Mouse (Mus musculus) hindbrain, embryonic 15.5 days (tissue): Measurements from ENCODE around the gene B3gnt8. TPM values are rescaled to one million over a fixed set of nuclear protein-coding genes. Genes with fewer than 3 reads are reported as not detected.
A peak's percentile ranks its signal among the peaks of the same experiment; 100 is the strongest.

Experiments used
- ATAC-seq: fragments of 200-750 bp; cut with Nextera tagmentation; 2 replicates; pipeline ENCODE4 v1.8.0; 2017; ENCODE audit warnings: low read depth, moderate number of reproducible peaks, moderate TSS enrichment; ENCODE audit not compliant: low FRiP score
- H3K27ac ChIP-seq: fragments of 300-500 bp; sonication (generic); replicated peaks from 2 replicates; pipeline ENCODE4 v1.5.1; 2015; ENCODE audit warnings: mild to moderate bottlenecking, inconsistent platforms
- H3K27me3 ChIP-seq: fragments of 300-500 bp; sonication (generic); 2 replicates; pipeline ENCODE4 v1.6.1; 2015; ENCODE audit warnings: control low read depth, inconsistent platforms
- H3K36me3 ChIP-seq: fragments of 300-500 bp; sonication (generic); 2 replicates; pipeline ENCODE4 v1.6.1; 2015; ENCODE audit warnings: control low read depth, inconsistent platforms
- H3K4me1 ChIP-seq: fragments of 300-500 bp; sonication (generic); replicated peaks from 2 replicates; pipeline ENCODE4 v1.6.1; 2015; ENCODE audit warnings: control low read depth, inconsistent platforms
- H3K4me2 ChIP-seq: fragments of 300-500 bp; sonication (generic); 2 replicates; pipeline ENCODE4 v1.6.1; 2015; ENCODE audit warnings: moderate library complexity, mild to moderate bottlenecking, inconsistent platforms
- H3K4me3 ChIP-seq: fragments of 300-500 bp; sonication (generic); 2 replicates; pipeline ENCODE4 v1.5.1; 2015; ENCODE audit warnings: mild to moderate bottlenecking, inconsistent platforms
- H3K9ac ChIP-seq: fragments of 300-500 bp; sonication (generic); 2 replicates; pipeline ENCODE4 v1.6.1; 2015; ENCODE audit warnings: inconsistent platforms
- H3K9me3 ChIP-seq: fragments of 300-500 bp; sonication (generic); 2 replicates; pipeline ENCODE4 v1.6.1; 2016; ENCODE audit warnings: control low read depth, inconsistent platforms
- WGBS: fragments of 180-500 bp; shearing (Covaris S2); methylation state at CpG from one replicate; pipeline ENCODE4 v1.1.7; 2015; 5-methylcytosine and 5-hydroxymethylcytosine counted together
- polyA plus RNA-seq: library from polyadenylated mRNA; unstranded; fragments of >200 nt; fragmentation: Nextera tagmentation; extraction: Ambion mirVana; gene quantifications from 2 replicates; pipeline ENCODE4 v1.2.1, GENCODE M21; 2015

B3gnt8 gene
- polyA plus RNA-seq, 1 experiment from 2014 or later: 0.89 TPM

DNA sequence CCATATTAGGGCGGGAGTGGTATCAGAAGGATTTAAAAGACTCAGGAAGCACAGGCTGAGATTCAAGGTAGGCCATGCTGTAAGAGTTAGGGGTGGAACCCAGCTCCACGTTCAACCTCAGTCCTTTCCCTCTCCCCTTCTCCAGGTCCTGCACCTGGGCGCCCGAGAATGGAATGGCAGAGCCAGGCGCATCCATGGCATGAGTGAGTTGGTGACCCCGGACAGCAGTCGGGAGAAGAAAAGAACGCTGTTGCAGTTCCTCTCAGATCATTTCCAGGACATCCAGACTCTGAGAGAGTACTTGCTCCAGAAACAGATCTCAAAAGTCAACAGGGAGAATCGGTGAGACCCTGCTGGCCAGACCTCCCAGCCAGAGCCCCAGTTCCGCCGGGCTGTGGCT is 5.7 kb upstream of the B3gnt8 start:
- no peaks in the 10 kb centered on the region for H3K9me3 ChIP-seq
- H3K4me3 ChIP-seq: no peak overlapping the region
- no peak overlapping the region for H3K4me2 ChIP-seq
- H3K9ac ChIP-seq: no peak overlapping the region
- H3K27ac ChIP-seq: no peak overlapping the region
- H3K36me3 ChIP-seq: no peaks in the 10 kb centered on the region
- ATAC-seq: no peak
- H3K27me3 ChIP-seq: no peaks in the 10 kb centered on the region
- 94% methylated on average over 11 of the region's 11 CpGs for WGBS
- peaks cover 11% of the 10 kb centered on the region for H3K4me1 ChIP-seq

DNA sequence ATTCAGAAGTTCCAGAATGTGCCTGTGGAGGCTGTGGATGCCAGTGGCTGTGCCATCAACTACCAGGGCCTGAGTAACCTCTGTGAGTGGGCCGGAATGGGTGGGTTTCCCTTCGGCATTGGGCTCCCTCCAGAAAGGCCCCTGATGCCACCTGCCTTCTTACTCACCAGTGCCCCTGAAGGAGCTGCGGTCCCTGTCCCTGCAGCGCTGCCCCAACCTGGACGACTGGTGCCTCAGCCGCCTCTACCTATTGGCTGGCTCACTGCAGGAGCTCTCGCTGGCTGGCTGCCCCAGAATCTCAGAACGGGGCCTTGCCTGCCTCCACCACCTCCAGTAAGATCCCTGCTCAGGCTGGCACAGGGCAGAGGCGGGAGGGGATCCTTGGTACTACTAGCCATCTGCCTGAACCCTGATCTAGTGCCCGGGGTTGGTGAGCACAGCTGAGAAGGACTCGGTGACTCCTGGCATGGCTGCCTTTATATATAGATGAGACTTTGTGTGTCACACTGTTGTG is 2.5 kb upstream of the B3gnt8 start:
- Histone ChIP-seq H3K4me1 (peaks cover 8% of the 10 kb centered on the region), H3K9ac (no peak overlapping the region)

DNA sequence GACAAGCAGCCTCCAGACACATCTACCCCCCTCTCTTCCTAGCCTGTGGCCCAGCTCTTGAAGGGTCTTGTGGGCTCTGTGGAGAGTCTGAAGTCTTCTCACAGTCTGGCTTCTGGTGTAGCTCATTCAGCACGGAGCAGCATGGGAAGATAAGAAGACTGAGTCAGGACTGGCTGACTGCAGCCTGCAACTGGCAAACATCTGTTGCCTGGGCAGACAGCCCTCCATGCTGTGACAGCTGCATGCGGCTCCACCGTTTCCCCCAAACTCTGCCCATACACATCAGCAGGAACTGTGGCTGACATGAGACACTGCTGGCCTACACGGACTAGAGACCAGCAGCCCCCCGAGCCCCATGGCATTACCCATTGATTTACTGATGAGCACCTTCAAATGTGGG is 1.6 kb upstream of the B3gnt8 start:
- H3K27me3 ChIP-seq: peaks cover 12% of the 10 kb centered on the region
- H3K4me1 ChIP-seq: peaks cover 4% of the 10 kb centered on the region
- no peaks in the 10 kb centered on the region for H3K9me3 ChIP-seq
- H3K36me3 ChIP-seq: no peaks in the 10 kb centered on the region
- no peak overlapping the region for H3K4me3 ChIP-seq
- H3K27ac ChIP-seq: no peak overlapping the region
- WGBS: 77% methylated on average over 5 of the region's 5 CpGs
- no peak overlapping the region for H3K9ac ChIP-seq
- no peak for ATAC-seq
- no peak overlapping the region for H3K4me2 ChIP-seq

More for the DNA sequence above, 2.5 kb upstream of the B3gnt8 start:
- Histone ChIP-seq H3K27me3 (peaks cover 10% of the 10 kb centered on the region), H3K27ac (no peak overlapping the region), H3K9me3 (no peaks in the 10 kb centered on the region), H3K4me3 (no peak overlapping the region), H3K36me3 (no peaks in the 10 kb centered on the region), H3K4me2 (no peak overlapping the region)
- WGBS: 90% methylated on average over 11 of the region's 11 CpGs
- no peak for ATAC-seq

DNA sequence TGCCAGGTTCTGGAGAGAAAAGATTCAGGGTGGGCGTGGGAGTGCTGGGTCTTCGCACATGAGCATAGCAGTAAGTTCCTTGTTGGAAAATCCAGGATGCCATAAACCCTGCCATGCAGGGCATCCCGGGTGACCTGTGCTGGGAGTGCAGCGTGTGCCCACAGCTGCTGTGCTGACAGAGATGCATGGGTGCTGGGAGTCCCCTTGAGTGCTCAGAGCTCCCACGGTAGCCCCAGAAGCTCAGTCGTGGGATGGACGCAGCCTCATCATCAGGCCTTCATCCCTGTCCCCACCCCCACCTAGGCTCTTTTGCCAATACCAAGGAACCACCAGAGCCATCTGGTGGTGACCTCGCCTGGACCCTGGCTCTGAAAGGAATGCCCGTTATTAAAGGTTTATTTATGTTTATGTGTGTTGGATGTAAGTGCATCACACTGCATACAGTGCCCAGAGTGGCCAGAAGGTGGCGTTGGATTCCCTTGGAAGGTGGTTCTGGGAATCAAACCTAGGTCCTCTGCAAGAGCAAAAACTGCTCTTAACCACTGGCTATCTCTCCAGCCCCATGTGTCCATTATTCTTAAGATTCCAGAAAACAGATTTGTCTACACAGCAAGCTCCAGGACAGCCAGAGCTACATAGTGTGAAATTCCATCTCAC is 732 bp upstream of the B3gnt8 start:
- Histone ChIP-seq H3K9me3 (no peaks in the 10 kb centered on the region), H3K4me1 (no peaks in the 10 kb centered on the region; the same call in 1 of the 2 replicates), H3K4me3 (no peak overlapping the region), H3K9ac (no peak overlapping the region), H3K27ac (no peak overlapping the region), H3K36me3 (peaks cover 5% of the 10 kb centered on the region; the same call in 1 of the 2 replicates), H3K4me2 (no peak overlapping the region), H3K27me3 (peaks cover 12% of the 10 kb centered on the region)
- WGBS: 76% methylated on average over 10 of the region's 10 CpGs
- ATAC-seq: no peak

DNA sequence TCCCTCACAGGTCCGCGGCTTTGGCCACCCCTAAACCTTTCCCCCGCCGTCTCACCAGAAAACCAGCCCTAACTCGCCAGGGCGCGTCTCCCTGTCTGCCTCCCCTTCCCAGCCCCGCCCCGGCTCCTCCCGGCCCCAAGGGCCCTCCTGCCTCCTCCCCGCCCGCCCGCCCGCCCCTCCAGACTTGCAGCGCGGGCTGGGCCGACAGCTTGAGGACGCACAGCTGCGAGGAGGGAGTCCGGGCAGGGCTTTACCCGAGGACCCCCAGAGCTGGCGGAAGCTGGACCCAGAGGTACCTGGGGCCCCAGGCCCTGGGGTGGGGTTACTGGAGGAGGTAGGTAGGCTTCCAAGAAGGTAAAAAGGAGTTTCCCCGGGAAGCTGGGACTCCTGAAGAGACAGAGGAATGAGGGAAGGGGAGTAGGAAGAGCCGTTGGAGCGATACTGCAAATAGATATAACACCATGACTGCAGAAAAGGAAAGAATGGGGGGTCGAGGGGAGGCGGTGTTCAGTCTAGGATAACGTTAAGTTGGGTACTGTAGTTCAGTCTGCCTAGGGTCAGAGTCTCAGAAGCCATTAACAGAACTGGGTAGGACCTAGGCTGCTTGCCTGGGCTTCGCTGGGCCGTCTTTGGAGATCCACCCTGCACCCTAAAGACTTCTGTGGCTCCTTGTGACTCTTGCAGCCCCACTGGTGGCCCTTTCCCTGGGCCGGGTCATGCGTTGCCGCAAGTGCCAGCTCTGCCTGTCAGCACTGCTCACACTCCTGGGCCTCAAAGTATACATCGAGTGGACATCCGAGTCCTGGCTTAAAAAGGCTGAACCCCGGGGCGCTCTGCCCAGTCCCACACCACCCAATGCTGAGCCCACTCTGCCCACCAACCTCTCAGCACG is 1.2 kb downstream of the B3gnt8 start:
- Histone ChIP-seq H3K9ac (0 out of 2 replicates have a peak overlapping the region, but pooled peaks have one; percentile 2), H3K27me3 (peaks cover 12% of the 10 kb centered on the region), H3K4me3 (peak overlapping the region; percentile 11), H3K4me1 (no peaks in the 10 kb centered on the region; the same call in 1 of the 2 replicates), H3K27ac (no peak overlapping the region), H3K36me3 (peaks cover 21% of the 10 kb centered on the region; the same call in 1 of the 2 replicates), H3K9me3 (no peaks in the 10 kb centered on the region), H3K4me2 (peak overlapping the region; percentile 47)
- ATAC-seq: 0 out of 2 replicates have a peak, but pooled peaks have one; percentile 36
- 21% methylated on average over 38 of the region's 38 CpGs for WGBS

DNA sequence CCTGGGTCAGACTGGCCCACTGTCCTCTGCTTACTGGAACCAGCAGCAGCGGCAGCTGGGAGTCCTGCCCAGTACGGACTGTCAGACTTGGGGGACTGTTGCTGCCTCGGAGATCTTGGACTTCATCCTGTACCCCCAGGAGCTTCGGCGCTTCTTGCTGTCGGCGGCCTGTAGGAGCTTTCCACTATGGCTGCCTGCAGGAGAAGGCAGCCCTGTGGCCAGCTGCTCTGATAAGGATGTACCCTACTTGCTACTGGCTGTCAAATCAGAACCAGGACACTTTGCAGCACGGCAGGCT is 1.8 kb downstream of the B3gnt8 start:
- Histone ChIP-seq H3K9ac (no peak overlapping the region), H3K4me3 (no peak overlapping the region), H3K36me3 (peaks cover 26% of the 10 kb centered on the region; the same call in 1 of the 2 replicates), H3K9me3 (no peaks in the 10 kb centered on the region), H3K27me3 (peaks cover 12% of the 10 kb centered on the region), H3K4me2 (no peak overlapping the region), H3K27ac (no peak overlapping the region), H3K4me1 (no peaks in the 10 kb centered on the region; the same call in 1 of the 2 replicates)
- ATAC-seq: no peak
- WGBS: 67% methylated on average over 8 of the region's 8 CpGs

DNA sequence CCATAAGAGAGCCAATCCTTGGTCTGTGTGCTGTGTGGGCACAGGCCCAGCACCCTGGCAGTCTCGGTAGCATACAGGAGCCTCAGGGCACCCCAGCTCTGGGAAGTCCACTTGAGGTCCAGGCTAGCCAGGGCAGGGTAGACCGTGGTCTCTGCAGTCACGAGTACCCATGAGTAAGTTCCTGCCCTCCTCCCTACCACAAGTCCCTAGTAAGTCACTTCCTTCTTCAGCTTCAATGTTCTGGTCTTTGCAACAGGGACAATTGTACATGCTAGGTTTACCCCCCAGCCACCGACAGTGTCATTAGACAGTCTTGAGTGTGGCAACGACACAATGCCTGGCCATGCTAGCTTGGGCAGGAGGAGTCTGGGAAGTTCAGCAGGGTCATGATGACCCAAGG is 6.2 kb downstream of the B3gnt8 start:
- no peaks in the 10 kb centered on the region; the same call in 1 of the 2 replicates for H3K4me1 ChIP-seq
- ATAC-seq: no peak
- H3K36me3 ChIP-seq: peaks cover 36% of the 10 kb centered on the region
- no peak overlapping the region for H3K4me3 ChIP-seq
- no peak overlapping the region for H3K27ac ChIP-seq
- no peak overlapping the region for H3K9ac ChIP-seq
- 82% methylated on average over 5 of the region's 5 CpGs for WGBS
- H3K4me2 ChIP-seq: no peak overlapping the region
- H3K27me3 ChIP-seq: peaks cover 12% of the 10 kb centered on the region
- no peaks in the 10 kb centered on the region for H3K9me3 ChIP-seq

DNA sequence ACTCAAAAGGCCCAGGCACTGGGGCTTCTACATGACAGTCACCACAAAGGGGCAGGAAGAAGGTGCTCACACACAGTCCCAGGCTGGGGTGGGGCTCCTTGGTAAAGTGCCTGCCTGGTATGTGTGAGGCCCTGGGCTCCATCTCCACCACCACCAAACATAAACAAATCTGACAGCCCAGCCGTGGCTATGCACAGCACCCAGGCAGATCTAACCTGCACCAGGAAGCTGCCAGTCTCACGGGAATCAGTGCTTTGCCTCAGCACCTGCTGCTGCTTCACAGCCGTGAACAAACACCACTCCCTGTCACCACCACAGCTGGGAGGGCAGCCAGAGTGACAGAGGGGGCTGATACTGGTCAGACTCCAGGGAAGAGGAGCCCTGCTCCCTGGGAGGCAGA is 9.9 kb downstream of the B3gnt8 start:
- H3K4me1 ChIP-seq: no peaks in the 10 kb centered on the region
- H3K9me3 ChIP-seq: no peaks in the 10 kb centered on the region
- H3K9ac ChIP-seq: no peak overlapping the region
- WGBS: 71% methylated on average over 3 of the region's 3 CpGs
- H3K27me3 ChIP-seq: no peaks in the 10 kb centered on the region
- no peak overlapping the region for H3K4me2 ChIP-seq
- no peak overlapping the region for H3K4me3 ChIP-seq
- H3K27ac ChIP-seq: no peak overlapping the region
- peaks cover 28% of the 10 kb centered on the region for H3K36me3 ChIP-seq
- ATAC-seq: no peak

DNA sequence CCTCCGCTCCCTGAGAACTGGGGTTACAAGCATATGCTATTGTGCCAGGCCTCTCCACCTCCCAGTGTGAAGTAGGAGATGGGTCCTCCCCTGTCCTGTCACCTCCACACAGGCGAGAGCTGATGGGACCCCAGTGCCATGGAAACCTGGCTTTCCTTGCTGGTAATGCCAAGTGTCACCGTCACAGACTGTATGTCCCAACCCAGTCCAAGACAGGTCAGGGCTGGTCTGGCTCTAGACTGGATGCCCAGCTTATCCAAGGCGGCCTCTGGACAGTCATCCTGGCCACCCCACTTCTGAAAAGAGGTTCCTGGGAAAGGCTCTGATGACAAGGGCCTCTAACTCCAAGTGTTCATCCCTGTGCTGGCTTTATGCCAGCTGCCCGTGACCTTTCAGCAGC is 10.6 kb downstream of the B3gnt8 start:
- 89% methylated on average over 5 of the region's 5 CpGs for WGBS

DNA sequence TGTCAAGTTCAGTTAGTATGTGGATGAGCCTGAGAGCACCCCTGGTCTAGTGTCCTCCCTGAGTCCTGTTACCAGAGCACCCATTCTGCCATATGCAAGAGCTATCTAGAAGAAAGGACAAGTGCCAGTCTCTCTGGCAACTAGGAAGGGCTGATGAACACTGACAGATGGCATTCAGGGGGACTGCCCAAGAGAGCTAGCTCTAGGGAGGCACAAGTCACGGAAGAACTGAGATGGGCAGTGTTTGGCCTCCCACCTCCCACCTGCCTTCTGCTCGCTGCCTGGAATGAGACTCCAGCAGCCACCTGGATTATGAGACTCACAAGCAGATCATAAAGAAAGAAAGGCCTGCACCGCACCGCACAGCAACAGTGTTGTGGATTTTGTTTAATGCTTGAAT is 13.3 kb downstream of the B3gnt8 start:
- Histone ChIP-seq H3K4me2 (no peak overlapping the region), H3K9me3 (no peaks in the 10 kb centered on the region), H3K27ac (no peak overlapping the region), H3K4me3 (no peak overlapping the region), H3K36me3 (peaks cover 14% of the 10 kb centered on the region; the same call in 1 of the 2 replicates), H3K4me1 (no peaks in the 10 kb centered on the region), H3K27me3 (no peaks in the 10 kb centered on the region), H3K9ac (no peak overlapping the region)
- ATAC-seq: no peak
- 87% methylated on average over 4 of the region's 4 CpGs for WGBS

More for the DNA sequence above, 10.6 kb downstream of the B3gnt8 start:
- no peak overlapping the region for H3K27ac ChIP-seq
- H3K4me3 ChIP-seq: no peak overlapping the region
- no peak for ATAC-seq
- H3K9ac ChIP-seq: no peak overlapping the region
- no peaks in the 10 kb centered on the region for H3K4me1 ChIP-seq
- H3K4me2 ChIP-seq: no peak overlapping the region
- H3K9me3 ChIP-seq: no peaks in the 10 kb centered on the region
- H3K36me3 ChIP-seq: peaks cover 24% of the 10 kb centered on the region
- no peaks in the 10 kb centered on the region for H3K27me3 ChIP-seq

DNA sequence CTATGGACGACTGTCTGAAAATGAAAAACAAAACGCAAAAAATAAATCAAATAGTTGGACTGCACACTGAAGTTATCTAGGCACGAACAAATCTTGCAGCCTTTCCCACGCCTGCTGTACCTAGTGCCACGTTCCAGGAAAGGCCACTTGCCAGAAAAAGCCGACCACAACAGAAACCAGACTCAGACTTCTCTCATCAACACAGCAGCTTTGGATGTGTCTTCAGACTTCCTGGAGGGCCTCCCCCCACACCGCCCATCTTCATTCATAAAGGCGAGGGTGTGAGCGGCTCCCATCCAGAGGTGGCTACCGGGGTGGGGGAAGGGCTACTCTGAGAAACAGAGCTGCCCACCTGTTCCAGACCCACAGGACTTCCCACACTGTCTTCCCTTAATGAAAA is 17.7 kb downstream of the B3gnt8 start:
- H3K4me2 ChIP-seq: no peak overlapping the region
- H3K9me3 ChIP-seq: no peaks in the 10 kb centered on the region
- no peak overlapping the region for H3K27ac ChIP-seq
- no peak for ATAC-seq
- no peaks in the 10 kb centered on the region for H3K4me1 ChIP-seq
- no peak overlapping the region for H3K4me3 ChIP-seq
- no peak overlapping the region for H3K9ac ChIP-seq
- 86% methylated on average over 10 of the region's 10 CpGs for WGBS
- no peaks in the 10 kb centered on the region for H3K27me3 ChIP-seq
- H3K36me3 ChIP-seq: 0 out of 2 replicates have a peak, but pooled peaks cover 3% of the 10 kb centered on the region

DNA sequence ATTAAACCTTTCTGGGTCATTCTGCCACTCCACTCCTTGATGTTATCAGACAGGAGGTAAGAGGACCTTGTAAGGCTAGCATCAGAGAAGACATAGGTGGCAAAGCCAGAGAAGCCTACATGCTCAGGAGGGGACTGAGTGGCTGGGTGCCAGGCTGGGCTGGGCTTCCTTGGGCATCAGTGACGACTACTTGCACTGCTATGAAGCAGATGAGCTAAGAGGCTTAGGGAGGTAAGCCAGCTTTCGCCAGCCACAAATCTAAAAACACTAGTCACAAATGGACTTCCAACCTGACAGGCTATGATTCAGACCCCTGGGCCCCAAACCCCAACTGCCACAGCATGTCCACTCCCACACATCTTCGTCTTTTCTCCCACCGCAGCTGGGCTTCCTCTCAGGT is 18.2 kb downstream of the B3gnt8 start:
- no peaks in the 10 kb centered on the region for H3K27me3 ChIP-seq
- ATAC-seq: no peak
- no peak overlapping the region for H3K4me2 ChIP-seq
- H3K4me3 ChIP-seq: no peak overlapping the region
- no peaks in the 10 kb centered on the region for H3K4me1 ChIP-seq
- H3K36me3 ChIP-seq: 0 out of 2 replicates have a peak, but pooled peaks cover 3% of the 10 kb centered on the region
- no peak overlapping the region for H3K27ac ChIP-seq
- H3K9ac ChIP-seq: no peak overlapping the region
- 80% methylated on average over 4 of the region's 4 CpGs for WGBS
- no peaks in the 10 kb centered on the region for H3K9me3 ChIP-seq
